Mouse (Mus musculus): ENCODE data around the gene Pitpnm3. TPM values are rescaled to one million over a fixed set of nuclear protein-coding genes. Genes with fewer than 3 reads are reported as not detected.

Gene Pitpnm3
- polyA plus RNA-seq, 1 experiment from 2014 or later, result 0.03 TPM

DNA sequence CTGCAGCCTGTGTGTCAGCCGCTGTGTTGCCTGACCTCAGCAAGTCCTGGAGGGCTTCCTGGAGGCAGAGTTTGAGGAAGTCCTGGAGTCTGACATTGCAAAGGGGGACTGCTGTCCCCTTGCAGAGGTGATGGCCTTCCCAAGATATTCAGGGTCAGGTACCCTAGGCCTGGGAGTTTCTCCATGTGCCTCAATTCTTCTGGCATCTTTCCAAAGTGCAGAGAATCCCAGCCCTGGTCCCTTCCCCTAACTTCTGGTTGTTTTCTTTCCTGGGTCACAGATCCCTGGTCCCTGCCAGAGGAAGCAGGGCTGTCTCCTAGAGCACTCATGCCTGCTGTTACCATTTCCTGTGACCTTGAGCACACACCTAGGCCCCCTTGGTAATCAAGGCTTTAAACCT is 3.9 kb downstream of the Pitpnm3 start:
- WGBS, result 81% methylated on average over 1 of the region's 1 CpGs
- Histone ChIP-seq H3K27me3 (ENCODE audit: low read depth, poor library complexity, severe bottlenecking) (peaks cover 64% of the 10 kb centered on the region), H3K4me3 (no peak overlapping the region), H3K36me3 (no peaks in the 10 kb centered on the region), H3K27ac (no peak overlapping the region), H3K4me1 (peaks cover 32% of the 10 kb centered on the region), H3K9me3 (replicated peaks) (no peaks in the 10 kb centered on the region)
- DNase-seq (ENCODE audit: low spot score), result no peak

DNA sequence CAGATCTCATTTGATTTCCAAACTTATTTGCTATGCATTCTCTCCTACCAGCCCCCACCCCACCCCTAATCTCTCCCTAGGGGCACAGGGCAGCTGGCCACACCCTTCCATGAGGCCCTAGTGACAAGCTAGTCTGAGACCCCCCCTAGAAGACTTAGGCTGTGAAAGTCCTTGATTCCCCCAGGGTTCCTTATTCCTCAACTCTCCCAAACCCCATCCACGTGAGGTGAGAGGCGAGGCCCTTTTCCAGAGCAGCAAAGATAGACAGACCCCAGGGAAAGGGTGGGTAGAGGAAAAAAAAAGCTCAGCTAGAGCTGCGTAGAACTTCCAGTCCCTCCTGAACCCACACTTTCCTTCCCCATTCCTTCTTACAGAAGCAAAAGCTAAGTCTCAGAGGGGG is 4.7 kb downstream of the Pitpnm3 start:
- H3K4me3 ChIP-seq, result no peak overlapping the region
- H3K36me3 ChIP-seq, result no peaks in the 10 kb centered on the region
- H3K27me3 ChIP-seq (ENCODE audit: low read depth, poor library complexity, severe bottlenecking), result peaks cover 56% of the 10 kb centered on the region
- H3K9me3 ChIP-seq (replicated peaks), result no peaks in the 10 kb centered on the region
- DNase-seq (ENCODE audit: low spot score), result no peak
- no peak overlapping the region for H3K27ac ChIP-seq
- peaks cover 31% of the 10 kb centered on the region for H3K4me1 ChIP-seq
- WGBS, result 82% methylated on average over 3 of the region's 3 CpGs

DNA sequence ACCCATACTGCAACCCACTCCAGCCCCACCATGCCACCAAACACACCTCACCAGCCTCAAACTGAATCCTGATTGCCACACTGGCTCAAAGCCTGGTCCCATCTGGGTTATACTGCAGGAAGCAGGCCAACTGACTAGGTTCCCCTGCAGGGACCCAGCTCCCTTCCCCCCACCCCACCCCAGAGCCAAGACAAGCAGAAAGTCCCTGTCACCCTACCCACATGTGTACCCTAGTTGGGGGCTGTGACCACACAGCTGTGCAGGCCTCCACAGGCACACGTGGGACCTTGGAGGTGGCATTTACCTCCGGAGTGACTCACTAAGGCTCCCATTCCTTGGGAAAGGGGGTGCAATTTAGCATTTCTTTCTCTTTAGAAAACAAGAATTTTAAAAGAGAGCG is 5.1 kb downstream of the Pitpnm3 start:
- Histone ChIP-seq H3K36me3 (no peaks in the 10 kb centered on the region), H3K27me3 (ENCODE audit: low read depth, poor library complexity, severe bottlenecking) (peaks cover 52% of the 10 kb centered on the region), H3K4me3 (no peak overlapping the region), H3K4me1 (peaks cover 26% of the 10 kb centered on the region), H3K27ac (no peak overlapping the region), H3K9me3 (replicated peaks) (no peaks in the 10 kb centered on the region)
- no peak for DNase-seq (ENCODE audit: low spot score)
- 65% methylated on average over 3 of the region's 3 CpGs for WGBS

DNA sequence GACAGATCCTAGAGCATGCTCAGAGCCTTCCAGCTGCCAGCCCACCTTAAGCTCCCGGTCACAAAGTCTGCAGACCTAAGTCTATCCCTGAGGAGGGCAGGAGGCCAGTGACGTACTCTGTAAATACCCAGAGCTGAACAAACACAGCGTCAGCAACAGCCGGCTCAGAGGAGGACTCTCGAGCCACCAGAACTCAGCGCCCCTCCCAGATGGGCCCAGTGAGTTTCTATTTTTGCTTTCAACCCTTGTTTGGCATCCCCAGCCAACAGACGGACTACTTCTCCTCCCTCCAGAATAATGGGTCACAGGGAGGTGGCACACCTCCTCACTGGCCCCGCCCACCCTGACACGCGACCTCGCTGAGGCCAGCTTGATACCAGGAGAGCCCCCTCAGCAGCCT is 5.6 kb downstream of the Pitpnm3 start:
- no peak for DNase-seq (ENCODE audit: low spot score)
- Histone ChIP-seq H3K36me3 (no peaks in the 10 kb centered on the region), H3K27ac (no peak overlapping the region), H3K27me3 (ENCODE audit: low read depth, poor library complexity, severe bottlenecking) (peaks cover 48% of the 10 kb centered on the region), H3K9me3 (replicated peaks) (no peaks in the 10 kb centered on the region), H3K4me3 (no peak overlapping the region), H3K4me1 (peaks cover 22% of the 10 kb centered on the region)
- 17% methylated on average over 11 of the region's 11 CpGs for WGBS

DNA sequence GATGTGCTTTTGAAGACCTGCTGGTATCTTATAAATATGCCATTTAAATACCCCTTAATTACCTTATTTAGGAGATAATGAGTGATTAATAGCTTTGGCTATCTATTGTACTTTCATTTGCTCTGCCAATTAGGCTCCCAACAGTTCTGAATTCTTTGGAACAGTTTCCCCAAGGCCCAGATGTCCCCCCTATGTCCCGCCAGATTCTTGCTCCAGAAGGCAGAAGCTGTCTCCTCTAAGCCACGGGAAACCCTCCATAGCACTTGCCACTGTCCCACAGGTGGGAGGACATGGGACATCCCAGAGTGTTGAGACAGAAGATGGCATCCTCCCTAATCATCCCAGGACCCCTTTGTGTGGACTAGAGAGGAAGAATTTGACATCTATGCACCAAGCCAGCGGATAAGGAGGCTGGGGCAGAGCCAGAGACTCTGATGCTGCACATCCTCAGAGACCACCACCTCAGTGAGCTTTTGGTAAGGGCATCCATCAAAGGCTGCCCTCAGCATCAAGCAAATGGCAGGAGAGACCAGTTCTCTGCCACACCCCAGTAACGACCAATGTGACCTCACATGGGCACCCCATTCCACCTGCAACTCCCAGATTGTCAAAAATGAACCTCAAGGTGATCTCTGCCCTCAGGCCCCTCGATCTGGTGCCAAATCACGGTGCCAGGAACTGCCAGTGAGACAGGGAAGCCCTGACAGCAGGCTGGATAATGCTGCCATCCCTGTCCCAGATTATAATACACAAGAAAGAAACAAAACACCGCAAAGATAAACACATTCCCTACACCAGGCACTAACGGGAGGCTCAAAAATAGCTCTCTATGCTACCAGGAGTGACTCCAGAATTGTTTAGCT is 6.3 kb downstream of the Pitpnm3 start:
- peaks cover 40% of the 10 kb centered on the region for H3K27me3 ChIP-seq (ENCODE audit: low read depth, poor library complexity, severe bottlenecking)
- H3K9me3 ChIP-seq (replicated peaks), result no peaks in the 10 kb centered on the region
- WGBS, result 77% methylated on average over 8 of the region's 8 CpGs
- no peak for DNase-seq (ENCODE audit: low spot score)
- H3K36me3 ChIP-seq, result no peaks in the 10 kb centered on the region
- peaks cover 17% of the 10 kb centered on the region for H3K4me1 ChIP-seq
- H3K4me3 ChIP-seq, result no peak overlapping the region
- H3K27ac ChIP-seq, result no peak overlapping the region

DNA sequence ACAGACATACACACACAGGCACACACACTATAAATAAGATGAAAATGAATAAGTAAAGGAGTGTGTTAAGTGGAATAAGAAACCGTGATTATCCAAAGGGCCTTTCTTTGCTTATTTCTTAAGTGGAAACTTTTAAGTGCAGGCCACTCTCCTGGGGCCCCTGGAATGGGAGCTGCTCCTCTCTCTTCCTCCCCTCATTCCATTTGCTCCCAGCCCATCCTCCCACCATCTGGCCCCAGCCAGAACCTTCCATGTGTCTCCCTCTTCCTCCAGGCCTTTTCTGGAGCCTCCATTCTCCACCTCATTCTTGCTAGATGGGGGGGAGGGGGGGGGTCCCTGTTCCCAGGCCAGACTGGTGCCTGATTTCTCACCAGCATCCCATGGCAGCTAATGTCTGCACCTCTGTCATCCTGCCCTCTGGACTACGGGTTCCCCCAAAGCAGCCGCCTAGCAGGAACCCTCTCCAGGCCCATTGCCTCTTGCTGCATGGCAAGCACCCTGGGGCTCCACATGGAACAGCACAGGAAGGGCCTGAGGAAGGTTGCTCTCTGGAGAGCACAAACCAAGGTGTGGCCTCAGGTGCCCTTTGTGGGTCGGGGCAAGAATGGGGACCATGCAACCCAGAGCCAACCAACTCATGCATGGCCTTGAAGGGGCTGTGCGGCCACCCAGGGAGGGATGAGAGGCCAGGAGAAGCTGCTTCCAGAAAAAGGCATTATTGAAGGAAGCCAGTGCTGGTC is 8.0 kb downstream of the Pitpnm3 start:
- Histone ChIP-seq H3K4me3 (no peak overlapping the region), H3K4me1 (peaks cover 16% of the 10 kb centered on the region), H3K27me3 (ENCODE audit: low read depth, poor library complexity, severe bottlenecking) (peaks cover 24% of the 10 kb centered on the region), H3K36me3 (no peaks in the 10 kb centered on the region), H3K9me3 (replicated peaks) (no peaks in the 10 kb centered on the region), H3K27ac (no peak overlapping the region)
- no peak for DNase-seq (ENCODE audit: low spot score)
- 79% methylated on average over 5 of the region's 5 CpGs for WGBS

DNA sequence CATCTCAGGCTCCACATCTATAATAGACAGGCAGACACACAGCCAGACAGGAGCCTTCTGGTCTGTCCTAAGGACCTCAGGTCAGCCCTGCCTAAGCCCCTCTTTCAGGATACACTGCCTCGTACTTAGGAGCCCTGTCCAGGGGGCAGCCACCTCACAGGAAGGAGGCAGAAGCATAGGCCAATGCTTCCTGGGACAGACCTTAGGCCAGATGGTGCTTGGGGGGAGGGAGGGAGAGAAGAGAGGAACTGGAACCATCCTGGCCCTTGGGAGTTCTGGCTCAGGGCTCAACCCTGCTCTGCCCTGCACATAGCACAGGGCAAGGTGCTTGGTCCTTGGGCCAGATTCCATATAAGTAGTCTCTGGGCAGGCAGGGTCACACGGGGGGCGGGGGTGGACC is 9.8 kb downstream of the Pitpnm3 start:
- Histone ChIP-seq H3K9me3 (replicated peaks) (no peaks in the 10 kb centered on the region), H3K36me3 (no peaks in the 10 kb centered on the region), H3K4me1 (peaks cover 7% of the 10 kb centered on the region), H3K27me3 (ENCODE audit: low read depth, poor library complexity, severe bottlenecking) (0 out of 2 replicates have a peak, but pooled peaks cover 5% of the 10 kb centered on the region), H3K27ac (no peak overlapping the region), H3K4me3 (no peak overlapping the region)
- no peak for DNase-seq (ENCODE audit: low spot score)
- 73% methylated on average over 3 of the region's 3 CpGs for WGBS

DNA sequence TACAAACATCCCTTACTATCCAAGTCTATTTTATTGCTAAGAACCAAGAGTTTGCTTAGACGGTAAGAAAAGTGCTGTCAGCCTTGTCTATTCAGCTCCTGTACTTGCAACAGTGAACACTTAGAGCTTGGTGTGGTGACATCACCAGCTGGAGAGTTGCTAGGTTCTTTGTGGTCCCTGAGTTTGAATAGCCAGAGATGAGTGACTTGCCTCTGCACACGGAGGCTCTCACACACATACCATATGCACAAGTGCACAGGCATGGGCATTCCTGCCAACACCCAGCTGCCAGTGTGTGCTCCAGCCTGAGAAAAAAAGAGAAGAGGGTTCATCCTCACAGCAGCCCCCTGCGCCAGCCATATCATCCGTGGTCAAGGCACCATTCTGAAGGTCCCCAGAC is 12.0 kb downstream of the Pitpnm3 start:
- H3K4me1 ChIP-seq, result no peaks in the 10 kb centered on the region
- no peak overlapping the region for H3K27ac ChIP-seq
- DNase-seq (ENCODE audit: low spot score), result no peak
- no peak overlapping the region for H3K4me3 ChIP-seq
- no peaks in the 10 kb centered on the region for H3K36me3 ChIP-seq
- H3K27me3 ChIP-seq (ENCODE audit: low read depth, poor library complexity, severe bottlenecking), result no peaks in the 10 kb centered on the region
- no peaks in the 10 kb centered on the region for H3K9me3 ChIP-seq (replicated peaks)
- WGBS, result 84% methylated on average over 4 of the region's 4 CpGs

DNA sequence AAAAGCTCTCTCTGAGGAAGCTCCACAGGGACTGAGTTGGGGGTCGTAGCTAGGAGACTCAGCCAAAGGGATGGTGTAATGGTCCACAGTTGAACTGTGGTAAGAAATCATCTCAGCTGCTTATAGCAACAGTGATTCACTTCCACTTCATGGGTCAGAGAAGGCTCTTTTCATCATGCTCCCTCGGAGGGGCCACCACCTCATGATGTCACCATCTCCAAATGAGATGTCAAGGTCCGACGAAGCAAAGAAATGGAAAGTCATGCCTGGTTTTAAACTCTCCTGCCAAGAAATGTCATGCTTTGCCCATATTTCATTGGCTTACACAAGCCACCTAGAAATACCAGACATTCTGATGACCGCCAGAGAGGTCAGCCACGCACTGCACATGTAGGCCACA is 15.2 kb downstream of the Pitpnm3 start:
- H3K27me3 ChIP-seq (ENCODE audit: low read depth, poor library complexity, severe bottlenecking), result no peaks in the 10 kb centered on the region
- H3K36me3 ChIP-seq, result no peaks in the 10 kb centered on the region
- H3K27ac ChIP-seq, result no peak overlapping the region
- H3K4me1 ChIP-seq, result no peaks in the 10 kb centered on the region
- 90% methylated on average over 6 of the region's 6 CpGs for WGBS
- no peak for DNase-seq (ENCODE audit: low spot score)
- no peaks in the 10 kb centered on the region for H3K9me3 ChIP-seq (replicated peaks)
- no peak overlapping the region for H3K4me3 ChIP-seq

DNA sequence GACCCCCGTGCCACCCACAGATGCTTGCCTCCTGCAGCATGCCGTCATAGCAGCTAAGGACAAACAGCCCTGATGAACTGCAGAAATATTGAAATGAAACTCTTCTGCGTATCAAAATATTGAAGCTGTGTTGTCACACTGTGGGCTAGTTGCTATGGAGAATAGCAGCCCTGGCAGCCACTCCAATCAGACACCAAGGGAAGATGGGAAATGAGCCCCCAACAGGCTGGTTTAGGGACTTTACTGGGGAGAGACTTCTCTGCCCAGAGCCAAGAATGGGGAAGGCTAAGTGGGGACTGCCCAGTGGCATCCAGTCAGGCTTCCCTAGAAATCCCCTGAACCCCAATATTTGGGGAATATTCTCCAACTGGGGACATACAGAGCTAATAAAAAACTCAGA is 16.9 kb downstream of the Pitpnm3 start:
- H3K4me1 ChIP-seq, result no peaks in the 10 kb centered on the region
- H3K4me3 ChIP-seq, result no peak overlapping the region
- no peaks in the 10 kb centered on the region for H3K9me3 ChIP-seq (replicated peaks)
- DNase-seq (ENCODE audit: low spot score), result no peak
- H3K36me3 ChIP-seq, result no peaks in the 10 kb centered on the region
- H3K27ac ChIP-seq, result no peak overlapping the region
- H3K27me3 ChIP-seq (ENCODE audit: low read depth, poor library complexity, severe bottlenecking), result no peaks in the 10 kb centered on the region
- 84% methylated on average over 3 of the region's 3 CpGs for WGBS

DNA sequence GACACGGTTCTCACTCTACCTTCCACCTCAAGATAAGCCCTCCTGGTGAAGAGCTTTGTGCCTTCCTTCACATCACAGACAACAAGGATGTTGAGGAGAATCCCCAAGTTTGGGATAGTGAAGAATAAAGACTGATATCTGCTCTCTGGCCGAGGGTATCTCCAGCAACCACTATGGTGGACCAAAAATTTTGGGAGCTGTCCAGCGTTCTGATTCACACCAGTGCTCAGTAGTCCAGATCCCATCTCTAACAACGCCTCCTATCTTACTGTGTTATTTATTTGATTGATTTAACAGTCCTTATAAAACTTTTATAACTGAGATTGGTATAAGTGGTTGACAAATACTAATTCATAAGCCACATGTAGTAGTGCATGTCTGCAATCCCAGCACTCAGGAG is 22.3 kb downstream of the Pitpnm3 start:
- Histone ChIP-seq H3K4me1 (no peaks in the 10 kb centered on the region), H3K27ac (no peak overlapping the region), H3K27me3 (ENCODE audit: low read depth, poor library complexity, severe bottlenecking) (no peaks in the 10 kb centered on the region), H3K9me3 (replicated peaks) (no peaks in the 10 kb centered on the region), H3K4me3 (no peak overlapping the region), H3K36me3 (no peaks in the 10 kb centered on the region)
- DNase-seq (ENCODE audit: low spot score), result no peak
- 68% methylated on average over 4 of the region's 4 CpGs for WGBS

DNA sequence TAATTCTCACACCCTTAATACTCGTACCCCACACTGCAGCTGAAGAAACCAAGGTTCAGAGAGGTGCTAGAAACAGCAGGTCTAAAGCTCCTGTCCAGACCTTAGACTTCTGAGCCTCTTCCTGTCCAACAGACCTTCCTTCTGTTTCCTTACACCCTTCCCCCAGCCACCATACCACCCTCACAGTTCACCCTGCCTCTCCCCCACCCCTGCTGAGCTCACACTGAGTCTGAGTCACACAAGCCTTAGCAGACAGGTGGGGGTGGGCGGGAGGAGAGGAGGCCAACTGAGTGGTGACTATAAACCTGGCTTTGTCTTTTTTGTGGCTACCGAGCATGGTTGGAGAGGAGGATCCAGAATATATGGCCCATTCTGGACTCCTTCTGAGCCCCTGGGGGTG is 24.9 kb downstream of the Pitpnm3 start:
- H3K4me1 ChIP-seq, result no peaks in the 10 kb centered on the region
- no peaks in the 10 kb centered on the region for H3K36me3 ChIP-seq
- H3K9me3 ChIP-seq (replicated peaks), result no peaks in the 10 kb centered on the region
- H3K27me3 ChIP-seq (ENCODE audit: low read depth, poor library complexity, severe bottlenecking), result no peaks in the 10 kb centered on the region
- WGBS, result 51% methylated on average over 3 of the region's 3 CpGs
- no peak for DNase-seq (ENCODE audit: low spot score)
- H3K27ac ChIP-seq, result no peak overlapping the region
- H3K4me3 ChIP-seq, result no peak overlapping the region

DNA sequence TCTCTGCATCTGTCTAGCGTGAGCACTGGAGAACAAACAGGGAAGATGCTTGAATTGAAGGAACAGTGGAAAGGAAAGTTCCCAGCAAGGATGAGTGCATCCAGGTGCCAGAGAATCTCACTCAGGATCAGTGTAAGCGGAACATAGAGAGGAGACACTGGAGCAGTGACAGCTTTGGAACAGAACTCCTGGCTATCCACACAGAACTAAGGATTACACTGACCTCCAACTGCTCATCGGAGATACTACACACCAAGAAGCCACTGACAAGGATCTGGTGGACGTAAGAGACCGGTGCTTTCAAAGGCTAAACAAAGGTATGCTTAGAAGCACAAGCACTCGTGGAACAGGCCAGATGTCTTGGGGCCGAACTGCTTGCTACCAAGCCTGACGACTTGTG is 31.4 kb downstream of the Pitpnm3 start:
- no peaks in the 10 kb centered on the region for H3K27me3 ChIP-seq (ENCODE audit: low read depth, poor library complexity, severe bottlenecking)
- no peaks in the 10 kb centered on the region for H3K9me3 ChIP-seq (replicated peaks)
- WGBS, result 84% methylated on average over 8 of the region's 8 CpGs
- no peaks in the 10 kb centered on the region for H3K36me3 ChIP-seq
- no peaks in the 10 kb centered on the region for H3K4me1 ChIP-seq
- no peak overlapping the region for H3K27ac ChIP-seq
- no peak overlapping the region for H3K4me3 ChIP-seq
- DNase-seq (ENCODE audit: low spot score), result no peak
